Mouse (Mus musculus): ENCODE measurements around the gene Gm28048. TPM values are rescaled to one million over a fixed set of nuclear protein-coding genes. Genes with fewer than 3 reads are reported as not detected.

The Gm28048 gene
- total and polyA plus RNA-seq, 3 experiments = 2.1 to 7.0 (median 5.2) TPM

DNA sequence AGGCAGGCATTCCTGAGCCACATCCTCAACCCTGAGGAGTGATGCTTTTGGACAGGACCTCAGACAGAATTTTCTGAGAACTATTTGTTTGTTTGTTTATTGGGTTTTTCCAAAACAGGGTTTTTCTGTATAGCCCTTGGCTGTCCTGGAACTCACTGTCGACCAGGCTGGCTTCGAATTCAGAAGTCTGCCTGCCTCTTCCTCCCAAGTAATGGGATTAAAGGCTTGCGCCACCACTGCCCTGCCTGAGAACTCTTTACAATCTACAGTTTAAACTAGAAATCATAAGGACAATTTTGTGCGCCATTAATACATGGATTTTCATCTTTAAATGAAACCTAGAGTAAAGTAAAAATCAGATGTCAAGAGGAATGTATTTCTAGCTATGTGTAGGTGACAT, 13.6 kb upstream of the Gm28048 start:
- Histone ChIP-seq H3K27me3 (ENCODE audit: control insufficient read depth, insufficient read depth, low read length) (no peaks in the 10 kb centered on the region), H3K4me3 (no peak overlapping the region), H3K79me2 (replicated peaks; ENCODE audit: control insufficient read depth, insufficient read depth, low read length) (peaks cover 2% of the 10 kb centered on the region; the same call in 1 of the 2 replicates), H3K9ac (ENCODE audit: low read depth, low read length) (no peak overlapping the region), H3K36me3 (ENCODE audit: control insufficient read depth, insufficient read depth, low read length) (peaks cover 16% of the 10 kb centered on the region), H3K4me1 (ENCODE audit: control insufficient read depth, insufficient read depth, low read length) (peaks cover 6% of the 10 kb centered on the region), H3K27ac (no peak overlapping the region)
- intact Hi-C loops (cut with DNase I) = loop anchor here (10.0 kb wide), 1 partner anchor 899 kb away; the partner anchor contains the start of gene Papolg
- WGBS = 88% methylated on average over 4 of the region's 4 CpGs
- no peak for TF ChIP-seq EP300 (IDR thresholded peaks at IDR 0.05; ENCODE audit: insufficient read depth, low read depth, low read length)
- TF ChIP-seq CTCF (IDR thresholded peaks at IDR 0.05) = no peak
- TF ChIP-seq POLR2A (IDR thresholded peaks at IDR 0.05; ENCODE audit: insufficient read depth, low read depth, low read length) = no peak
- DNase-seq = no peak

DNA sequence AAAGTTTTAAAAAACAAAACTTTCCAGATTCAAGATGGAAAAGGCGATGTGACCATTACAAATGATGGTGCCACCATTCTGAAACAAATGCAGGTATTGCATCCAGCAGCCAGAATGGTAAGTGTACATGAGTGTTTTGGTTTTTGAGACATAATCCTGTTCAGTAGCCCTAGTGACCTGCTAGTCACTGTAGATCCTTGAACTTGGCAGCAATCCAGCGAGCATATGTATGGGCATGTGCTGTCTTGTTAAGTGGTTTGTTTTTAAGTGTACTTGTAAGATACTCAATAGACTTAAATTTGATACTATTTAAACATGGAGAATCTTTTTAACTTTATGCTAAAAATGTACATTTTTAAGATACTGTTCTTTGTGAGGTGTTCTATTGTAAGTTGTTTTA, 12.4 kb upstream of the Gm28048 start:
- peaks cover 2% of the 10 kb centered on the region; the same call in 1 of the 2 replicates for H3K79me2 ChIP-seq (replicated peaks; ENCODE audit: control insufficient read depth, insufficient read depth, low read length)
- H3K4me1 ChIP-seq (ENCODE audit: control insufficient read depth, insufficient read depth, low read length) = peaks cover 6% of the 10 kb centered on the region
- peaks cover 14% of the 10 kb centered on the region for H3K36me3 ChIP-seq (ENCODE audit: control insufficient read depth, insufficient read depth, low read length)
- no peak for TF ChIP-seq EP300 (IDR thresholded peaks at IDR 0.05; ENCODE audit: insufficient read depth, low read depth, low read length)
- TF ChIP-seq CTCF (IDR thresholded peaks at IDR 0.05) = no peak
- no peak for TF ChIP-seq POLR2A (IDR thresholded peaks at IDR 0.05; ENCODE audit: insufficient read depth, low read depth, low read length)
- no peak overlapping the region for H3K4me3 ChIP-seq
- H3K27ac ChIP-seq = no peak overlapping the region
- intact Hi-C loops (cut with DNase I) = loop anchor here (5.0 to 10.0 kb wide), 2 partner anchors 73 to 901 kb away; partner anchors contain the start of gene Papolg
- WGBS = 77% methylated on average over 2 of the region's 2 CpGs
- DNase-seq = no peak
- H3K27me3 ChIP-seq (ENCODE audit: control insufficient read depth, insufficient read depth, low read length) = no peaks in the 10 kb centered on the region
- H3K9ac ChIP-seq (ENCODE audit: low read depth, low read length) = no peak overlapping the region

DNA sequence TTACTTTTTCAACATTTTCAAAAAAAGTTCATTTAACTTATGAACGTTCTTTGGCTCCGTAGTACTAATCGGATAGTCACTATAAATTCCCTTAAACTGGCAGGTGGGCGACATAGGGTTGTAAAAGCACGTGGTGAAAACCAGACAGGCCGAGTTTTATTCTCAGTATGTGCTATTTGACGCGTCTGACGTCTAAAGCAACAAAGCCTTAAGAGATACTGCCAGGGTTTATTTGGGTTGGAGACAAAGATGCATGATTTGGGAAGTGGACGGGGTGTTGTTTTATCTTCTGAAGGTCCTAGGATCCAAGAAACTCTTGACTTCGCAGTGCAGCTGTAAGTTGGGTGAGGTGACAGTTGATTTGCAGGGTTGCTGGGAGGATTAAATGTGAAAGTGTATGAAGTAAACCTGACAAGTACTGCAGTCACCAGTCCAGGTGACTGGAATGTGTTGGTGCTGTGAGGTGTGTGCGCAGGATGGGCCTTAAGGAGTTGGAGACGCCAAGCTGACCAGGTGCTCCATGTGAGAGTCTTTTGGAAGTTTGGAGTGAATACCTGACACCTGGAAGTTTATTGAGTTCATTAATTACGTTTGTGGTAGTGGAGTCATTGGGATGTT, 9.4 kb upstream of the Gm28048 start:
- H3K36me3 ChIP-seq (ENCODE audit: control insufficient read depth, insufficient read depth, low read length) = peaks cover 6% of the 10 kb centered on the region; the same call in 1 of the 2 replicates
- peak overlapping the region; percentile 65; the same call in 1 of the 2 replicates for H3K27ac ChIP-seq
- H3K79me2 ChIP-seq (replicated peaks; ENCODE audit: control insufficient read depth, insufficient read depth, low read length) = peaks cover 2% of the 10 kb centered on the region; the same call in 1 of the 2 replicates
- peaks cover 6% of the 10 kb centered on the region for H3K4me1 ChIP-seq (ENCODE audit: control insufficient read depth, insufficient read depth, low read length)
- no peak for TF ChIP-seq CTCF (IDR thresholded peaks at IDR 0.05)
- no peak for TF ChIP-seq POLR2A (IDR thresholded peaks at IDR 0.05; ENCODE audit: insufficient read depth, low read depth, low read length)
- no peak for TF ChIP-seq EP300 (IDR thresholded peaks at IDR 0.05; ENCODE audit: insufficient read depth, low read depth, low read length)
- H3K9ac ChIP-seq (ENCODE audit: low read depth, low read length) = peak overlapping the region; percentile 61
- no peaks in the 10 kb centered on the region for H3K27me3 ChIP-seq (ENCODE audit: control insufficient read depth, insufficient read depth, low read length)
- no peak for DNase-seq
- WGBS = 7% methylated on average over 14 of the region's 14 CpGs
- H3K4me3 ChIP-seq = peak overlapping the region; percentile 67
- intact Hi-C loops (cut with DNase I) = loop anchor here (2.0 to 10.0 kb wide), 4 partner anchors 15 to 903 kb away; partner anchors contain the start of genes Fam161a and Papolg

DNA sequence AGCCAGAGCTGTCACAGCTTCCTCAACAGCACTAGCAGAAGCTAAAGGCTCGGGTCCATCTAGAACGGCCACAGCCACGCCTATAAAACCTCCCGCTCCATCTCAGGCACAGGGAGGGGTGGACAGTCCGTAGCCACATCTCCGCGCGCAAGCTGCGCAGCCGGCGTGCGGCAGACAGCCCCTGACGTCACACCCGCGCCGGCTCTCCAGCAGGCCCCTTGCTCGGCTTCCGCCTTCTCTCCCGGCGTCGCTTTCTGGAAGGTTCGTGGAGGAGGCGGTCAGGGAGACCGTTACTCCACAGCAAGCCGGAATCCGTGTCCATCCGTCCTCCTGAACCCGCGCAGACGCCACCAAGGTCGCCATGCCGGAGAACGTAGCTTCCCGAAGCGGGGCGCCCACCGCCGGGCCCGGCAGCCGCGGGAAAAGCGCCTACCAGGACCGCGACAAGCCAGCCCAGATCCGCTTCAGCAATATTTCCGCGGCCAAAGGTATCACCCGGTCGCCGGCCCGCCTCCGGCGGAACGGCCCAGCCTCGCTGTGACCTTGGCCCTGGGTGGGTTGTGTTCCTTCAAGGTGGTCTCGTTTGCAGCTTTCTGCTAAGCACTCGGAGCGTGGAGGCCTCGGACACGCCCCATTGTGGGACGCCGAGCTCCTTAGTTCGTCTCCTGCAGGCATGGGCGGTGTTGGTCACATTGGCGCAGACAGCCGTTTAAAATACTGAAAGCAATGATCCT, 8.7 kb upstream of the Gm28048 start, which contains the start of gene Cct4:
TSS of gene Cct4 (plus strand) at position 127 of the 734 bp plus-strand sequence.
- WGBS = under 1% methylated on average over 66 of the region's 66 CpGs
- Histone ChIP-seq H3K9ac (ENCODE audit: low read depth, low read length) (peak within 1 kb of the TSS; percentile 80), H3K79me2 (replicated peaks; ENCODE audit: control insufficient read depth, insufficient read depth, low read length) (peaks cover 2% of the 10 kb centered on the region; the same call in 1 of the 2 replicates), H3K27ac (peak within 1 kb of the TSS; percentile 65), H3K27me3 (ENCODE audit: control insufficient read depth, insufficient read depth, low read length) (no peaks in the 10 kb centered on the region), H3K36me3 (ENCODE audit: control insufficient read depth, insufficient read depth, low read length) (peaks cover 6% of the 10 kb centered on the region; the same call in 1 of the 2 replicates), H3K4me3 (peak within 1 kb of the TSS; percentile 67), H3K4me1 (ENCODE audit: control insufficient read depth, insufficient read depth, low read length) (peaks cover 6% of the 10 kb centered on the region)
- intact Hi-C loops (cut with DNase I) = loop anchor here (2.0 to 10.0 kb wide), 4 partner anchors 16 to 904 kb away; partner anchors contain the start of genes Fam161a and Papolg
- TF ChIP-seq CTCF (IDR thresholded peaks at IDR 0.05) (no peak), EP300 (IDR thresholded peaks at IDR 0.05; ENCODE audit: insufficient read depth, low read depth, low read length) (peak; percentile 65), POLR2A (IDR thresholded peaks at IDR 0.05; ENCODE audit: insufficient read depth, low read depth, low read length) (peak; percentile 87)
- DNase-seq = peak; percentile 96 to 97

DNA sequence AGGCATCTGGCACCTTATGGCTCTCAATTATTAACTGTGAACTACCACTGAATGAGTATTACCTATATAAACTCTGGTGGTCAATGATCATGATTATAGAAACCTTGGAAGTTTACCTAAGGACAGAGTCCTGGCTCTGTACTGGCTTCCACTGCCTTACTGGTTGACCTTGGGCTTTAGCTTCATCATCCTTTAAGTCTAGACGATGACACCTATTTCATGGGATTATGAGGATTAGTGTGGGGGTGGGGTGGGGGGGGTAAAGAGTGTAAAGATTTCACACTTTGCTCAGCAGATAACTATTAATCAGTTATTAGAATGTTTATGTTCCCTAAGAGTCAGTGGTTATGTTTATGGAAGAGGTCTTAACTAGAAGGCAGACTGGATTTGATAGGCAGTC, 7.9 kb upstream of the Gm28048 start:
- peaks cover 2% of the 10 kb centered on the region; the same call in 1 of the 2 replicates for H3K79me2 ChIP-seq (replicated peaks; ENCODE audit: control insufficient read depth, insufficient read depth, low read length)
- peaks cover 6% of the 10 kb centered on the region for H3K4me1 ChIP-seq (ENCODE audit: control insufficient read depth, insufficient read depth, low read length)
- 64% methylated on average over 1 of the region's 1 CpGs for WGBS
- peak overlapping the region; percentile 67 for H3K4me3 ChIP-seq
- peaks cover 6% of the 10 kb centered on the region; the same call in 1 of the 2 replicates for H3K36me3 ChIP-seq (ENCODE audit: control insufficient read depth, insufficient read depth, low read length)
- no peaks in the 10 kb centered on the region for H3K27me3 ChIP-seq (ENCODE audit: control insufficient read depth, insufficient read depth, low read length)
- peak overlapping the region; percentile 65 for H3K27ac ChIP-seq
- intact Hi-C loops (cut with DNase I) = loop anchor here (2.0 to 10.0 kb wide), 7 partner anchors 17 to 905 kb away; partner anchors contain the start of genes Ahsa2, Fam161a and Papolg
- DNase-seq = no peak
- TF ChIP-seq EP300 (IDR thresholded peaks at IDR 0.05; ENCODE audit: insufficient read depth, low read depth, low read length) (no peak), POLR2A (IDR thresholded peaks at IDR 0.05; ENCODE audit: insufficient read depth, low read depth, low read length) (no peak), CTCF (IDR thresholded peaks at IDR 0.05) (no peak)
- H3K9ac ChIP-seq (ENCODE audit: low read depth, low read length) = peak overlapping the region; percentile 61; the same call in 1 of the 2 replicates
